Comparison of ENCODE assay signal across 9 mouse cellular contexts in the genomic region with DNA sequence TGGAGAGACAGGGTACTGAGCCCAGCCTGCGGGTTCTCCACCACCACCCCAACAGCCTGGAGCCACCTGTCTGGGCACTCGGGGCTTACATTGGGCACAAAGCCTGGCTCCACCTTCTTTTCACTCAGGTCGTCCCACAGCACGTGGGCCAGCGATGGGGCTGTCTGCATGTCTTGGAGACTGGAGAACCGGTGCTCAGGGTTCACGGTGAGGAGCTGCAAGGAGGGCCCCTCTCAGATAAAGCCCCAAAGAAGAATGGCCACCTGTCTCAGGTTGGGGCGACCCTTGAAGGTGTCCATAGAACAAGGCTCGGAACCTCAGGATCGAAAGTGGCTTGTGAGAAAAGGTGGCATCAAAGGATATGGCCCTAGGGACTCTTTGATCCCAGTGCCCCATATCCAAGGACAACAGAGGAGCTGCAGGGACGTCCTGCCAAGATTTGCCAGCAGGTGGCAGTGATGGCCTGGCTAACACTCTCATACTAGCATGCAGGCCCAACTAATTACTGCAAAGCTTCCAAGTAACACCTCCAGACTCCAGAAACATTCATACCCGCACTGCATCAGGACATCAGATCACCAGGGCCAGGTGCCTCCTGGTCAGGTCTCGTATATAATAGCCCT. TPM values are rescaled to one million over a fixed set of nuclear protein-coding genes. Genes with fewer than 3 reads are reported as not detected.
DNase-seq lines count a peak whose midpoint lies in the region; ATAC-seq lines count a peak whose summit lies in the region.
"Had no signal": no experiment of that assay in that cellular context is flagged by ENCODE, and none has a peak within 500 bp of the region (broad histone marks: within the 10 kb centered on the region; RNA-seq: fewer than 3 reads in every experiment).

No protein-coding gene starts in this region.

- H3K27ac ChIP-seq in hindbrain, embryonic 13.5 days = no peak overlapping the region
- H3K27ac ChIP-seq: macrophage had no signal

- H3K4me2 ChIP-seq in hindbrain, embryonic 13.5 days = no peak overlapping the region

- 43% methylated on average over 13 of the region's 13 CpGs for WGBS in hindbrain, embryonic 13.5 days

- no peaks in the 10 kb centered on the region for H3K4me1 ChIP-seq in hindbrain, embryonic 13.5 days (replicated peaks)

- H3K4me3 ChIP-seq in hindbrain, embryonic 13.5 days = no peak overlapping the region

- 0 out of 2 replicates have a peak overlapping the region, but pooled peaks have one; percentile 19 for H3K9ac ChIP-seq in hindbrain, embryonic 13.5 days

- ATAC-seq in hindbrain, embryonic 13.5 days (ENCODE audit: low FRiP score) = peak; percentile 76

- 0 out of 2 replicates have a peak, but pooled peaks cover 2% of the 10 kb centered on the region for H3K27me3 ChIP-seq in hindbrain, embryonic 13.5 days

- peak; percentile 8 for DNase-seq in T-cell, adult 2 months (ENCODE audit: low spot score)
- DNase-seq in cerebellum, adult 9-11 months = peak; percentile 83
- peak; percentile 61 to 85 for DNase-seq in frontal cortex, postnatal 10 days (ENCODE audit: low spot score in 2 of 2)
- DNase-seq in layer of hippocampus, adult 9-11 months = peak; percentile 84
- DNase-seq in lung, postnatal 4 days = peak; percentile 76 to 84
- peak; percentile 91 to 93 for DNase-seq in right cerebral cortex, adult 2 months (ENCODE audit: low spot score in 2 of 2)
- DNase-seq in urinary bladder, postnatal 14 days (ENCODE audit: low spot score) = peak; percentile 82

- H3K9me3 ChIP-seq in hindbrain, embryonic 13.5 days = no peaks in the 10 kb centered on the region

- no peaks in the 10 kb centered on the region for H3K36me3 ChIP-seq in hindbrain, embryonic 13.5 days

RNA-seq across cellular contexts. Expression of gene Dpysl4, which starts 33.5 kb away (rescaled TPM):
- 265 and 280 TPM in 2 replicates for polyA plus RNA-seq in hindbrain, embryonic 13.5 days (2015; fragmentation: Nextera tagmentation; extraction: Ambion mirVana)
- polyA plus RNA-seq: macrophage had no signal

Comparison
In these comparisons a context has a peak if more than half of its experiments do, and no peak if none do; other contexts are left out.
1. DNase-seq: peak in every context shown above with its lines; median percentile 92 in right cerebral cortex, adult 2 months; 84 in layer of hippocampus, adult 9-11 months; 83 in cerebellum, adult 9-11 months; 82 in urinary bladder, postnatal 14 days; 80 in lung, postnatal 4 days; 73 in frontal cortex, postnatal 10 days; 8 in T-cell, adult 2 months.